Mouse (Mus musculus) inflammation-experienced regulatory T-cells, adult 6 months (primary cell): ENCODE measurements around the gene Vmn1r151. TPM values are rescaled to one million over a fixed set of nuclear protein-coding genes. Genes with fewer than 3 reads are reported as not detected.
"Not testable (repeated sequence)": the region's sequence is repeated elsewhere in the genome, so short reads cannot be mapped to it uniquely, and the experiment has no call there.

Source experiments
- ATAC-seq: one replicate; pipeline ENCODE4 v1.8.0; 2017
- polyA plus RNA-seq, 3 experiments: library from polyadenylated mRNA; unstranded; fragments of 100-300 nt; shearing (Covaris generic); gene quantifications; one replicate each; pipeline ENCODE4 v1.2.1; 2017

The Vmn1r151 gene
- not detected for polyA plus RNA-seq

DNA sequence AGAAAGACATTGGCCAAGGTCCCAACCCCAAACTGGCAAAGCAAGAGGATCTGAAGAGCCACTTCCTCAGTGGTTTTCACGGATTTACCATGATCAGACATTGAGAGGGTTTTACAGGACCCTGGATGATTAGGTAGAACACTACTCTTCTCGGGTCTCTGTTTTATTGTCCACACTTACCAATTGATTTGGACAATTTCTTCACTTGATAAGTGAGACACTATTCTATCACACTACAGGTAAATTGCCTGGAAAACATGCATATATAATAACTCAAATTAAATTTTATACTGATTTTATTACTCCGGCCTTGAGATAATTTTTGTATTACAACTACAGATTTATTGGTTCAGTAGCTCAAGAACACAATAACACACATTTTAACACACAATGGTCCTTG is at the start of gene Vmn1r151:
Vmn1r151 (minus strand) TSS at position 101 of the 400 bp plus-strand sequence.
- ATAC-seq = not testable (repeated sequence)

DNA sequence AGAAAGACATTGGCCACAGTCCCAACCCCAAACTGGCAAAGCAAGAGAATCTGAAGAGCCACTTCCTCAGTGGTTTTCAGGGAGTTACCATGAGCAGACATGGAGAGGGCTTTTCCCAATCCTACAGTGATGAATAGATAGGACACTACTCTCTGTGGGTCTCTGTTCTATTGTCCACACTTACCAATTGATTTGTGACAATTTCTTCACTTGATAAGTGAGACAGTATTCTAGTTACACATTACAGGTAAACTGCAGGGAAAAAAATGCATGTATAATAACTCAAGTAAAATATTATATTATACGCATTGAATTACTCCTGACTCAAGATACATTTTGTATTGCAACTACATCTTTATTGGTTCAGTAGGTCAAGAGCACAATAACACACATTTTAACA is 35.3 kb upstream of the Vmn1r151 start, which contains the start of gene Gm8677:
Gm8677 (minus strand) TSS at position 101 of the 400 bp plus-strand sequence.
- ATAC-seq = not testable (repeated sequence)

DNA sequence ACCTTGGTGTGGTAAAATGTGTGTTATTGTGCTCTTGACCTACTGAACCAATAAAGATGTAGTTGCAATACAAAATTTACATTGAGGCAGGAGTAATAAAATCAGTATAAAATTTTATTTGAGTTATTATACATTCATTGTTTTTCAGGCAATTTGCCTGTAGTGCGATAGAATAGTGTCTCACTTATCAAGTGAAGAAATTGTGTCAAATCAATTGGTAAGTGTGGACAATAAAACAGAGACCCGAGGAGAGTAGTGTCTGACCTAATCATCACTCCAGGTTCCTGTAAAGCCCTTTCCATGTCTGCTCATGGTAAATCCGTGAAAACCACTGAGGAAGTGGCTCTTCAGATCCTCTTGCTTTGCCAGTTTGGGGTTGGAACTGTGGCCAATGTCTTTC is 23.2 kb upstream of the Vmn1r151 start, which contains the start of gene Vmn1r152:
Vmn1r152 (plus strand) TSS at position 301 of the 400 bp plus-strand sequence.
- ATAC-seq = not testable (repeated sequence)

DNA sequence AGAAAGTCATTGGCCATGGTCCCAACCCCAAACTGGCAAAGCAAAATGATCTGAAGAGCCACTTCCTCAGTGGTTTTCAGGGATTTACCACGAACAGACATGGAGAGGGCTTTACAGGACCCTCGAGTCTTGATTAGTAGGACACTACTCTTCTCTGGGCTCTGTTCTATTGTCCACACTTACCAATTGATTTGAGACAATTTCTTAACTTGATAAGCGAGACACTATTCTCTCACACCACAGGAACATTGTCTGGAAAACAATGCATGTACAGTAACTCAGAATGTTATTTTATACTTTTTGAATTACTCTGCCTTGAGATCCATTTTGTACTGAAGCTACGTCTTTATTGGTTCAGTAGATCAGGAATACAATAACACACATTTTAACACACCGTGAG is 35.5 kb downstream of the Vmn1r151 start, which contains the start of gene Gm10665:
Gm10665 (minus strand) TSS at position 101 of the 400 bp plus-strand sequence.
- ATAC-seq = not testable (repeated sequence)

Other genes starting within 250 kb of the Vmn1r151 start
- not detected for gene Gm4187, start 170.0 kb downstream of the Vmn1r151 start, polyA plus RNA-seq
- not detected for gene Gm8660, start 128.6 kb downstream of the Vmn1r151 start, polyA plus RNA-seq
- not detected for gene Vmn1r148, start 86.1 kb downstream of the Vmn1r151 start, polyA plus RNA-seq
- not detected for gene Vmn1r149, start 61.4 kb downstream of the Vmn1r151 start, polyA plus RNA-seq
- not detected for gene Gm10665, start 35.6 kb downstream of the Vmn1r151 start, polyA plus RNA-seq
- gene Vmn1r152, start 23.3 kb upstream of the Vmn1r151 start, polyA plus RNA-seq = not detected
- gene Gm8677, start 35.2 kb upstream of the Vmn1r151 start, polyA plus RNA-seq = not detected
- gene Gm4201, start 65.7 kb upstream of the Vmn1r151 start, polyA plus RNA-seq = not detected
- gene Gm4565, start 88.4 kb upstream of the Vmn1r151 start, polyA plus RNA-seq = not detected
- gene Vmn1r155, start 158.3 kb upstream of the Vmn1r151 start, polyA plus RNA-seq = not detected
- gene Gm8693, start 192.6 kb upstream of the Vmn1r151 start, polyA plus RNA-seq = not detected
- gene Gm4567, start 220.0 kb upstream of the Vmn1r151 start, polyA plus RNA-seq = not detected